Mouse (Mus musculus) MEL (cell line): ENCODE measurements around the gene Gas7. TPM values are rescaled to one million over a fixed set of nuclear protein-coding genes. Genes with fewer than 3 reads are reported as not detected.

ENCODE experiments used
- DNase-seq: peaks from one replicate; pipeline ENCODE4 v3.0.0; 2011; ENCODE audit warnings: low read depth, low spot score
- H3K27ac ChIP-seq: 2 replicates; pipeline ENCODE4 v1.5.1; 2012; ENCODE audit warnings: low read depth, mild to moderate bottlenecking, control low read depth, low read length, moderate library complexity; ENCODE audit not compliant: control insufficient read depth
- H3K27me3 ChIP-seq, 2 experiments: fragments of 150-350 bp in 1 of 2; sonication (generic) in 1 of 2; 2 replicates each; pipeline ENCODE4 v1.6.1; 2012; ENCODE audit warnings: low read length in 2 of 2, mild to moderate bottlenecking in 2 of 2, improper control_type of control experiment in 1 of 2, moderate library complexity in 1 of 2; ENCODE audit not compliant: insufficient read depth in 2 of 2, control insufficient read depth in 1 of 2
- H3K36me3 ChIP-seq, 2 experiments: 2 replicates each; pipeline ENCODE4 v1.6.1; 2012 to 2014; ENCODE audit warnings: low read length in 2 of 2, improper control_type of control experiment in 1 of 2, inconsistent platforms in 1 of 2, mild to moderate bottlenecking in 1 of 2; ENCODE audit not compliant: insufficient read depth in 2 of 2, control insufficient read depth in 1 of 2
- H3K4me1 ChIP-seq, 2 experiments: fragments of 150-350 bp in 1 of 2; sonication (generic) in 1 of 2; 2 replicates each; pipeline ENCODE4 v1.6.1; 2012; ENCODE audit warnings: low read length in 2 of 2, improper control_type of control experiment in 1 of 2, mild to moderate bottlenecking in 1 of 2; ENCODE audit not compliant: insufficient read depth in 2 of 2, control insufficient read depth in 1 of 2
- H3K4me3 ChIP-seq, 2 experiments: fragments of 150-350 bp in 1 of 2; sonication (generic) in 1 of 2; 2 replicates each; pipeline ENCODE4 v1.5.1; 2012; ENCODE audit warnings: low read depth in 2 of 2, low read length in 2 of 2, mild to moderate bottlenecking in 2 of 2, moderate library complexity in 2 of 2, control low read depth in 1 of 2, improper control_type of control experiment in 1 of 2; ENCODE audit not compliant: control insufficient read depth in 1 of 2, insufficient read depth in 1 of 2
- H3K79me2 ChIP-seq: 2 replicates; pipeline ENCODE4 v1.6.1; 2012; ENCODE audit warnings: mild to moderate bottlenecking, low read length, moderate library complexity; ENCODE audit not compliant: control insufficient read depth, poor library complexity, insufficient read depth
- H3K9ac ChIP-seq: 2 replicates; pipeline ENCODE4 v1.6.1; 2012; ENCODE audit warnings: low read depth, mild to moderate bottlenecking, control low read depth, low read length, moderate library complexity; ENCODE audit not compliant: control insufficient read depth, poor library complexity, severe bottlenecking
- H3K9me3 ChIP-seq: fragments of 150-350 bp; sonication (generic); replicated peaks from 2 replicates; pipeline ENCODE4 v1.6.1; 2012; ENCODE audit warnings: mild to moderate bottlenecking, low read length, improper control_type of control experiment, moderate library complexity; ENCODE audit not compliant: insufficient read depth
- BHLHE40 ChIP-seq: IDR thresholded peaks from 2 replicates; pipeline ENCODE4 v1.6.1; 2012; ENCODE audit warnings: low read depth, mild to moderate bottlenecking, inconsistent platforms, low read length, improper control_type of control experiment, borderline replicate concordance
- CTCF ChIP-seq, 3 experiments: IDR thresholded peaks in 2 of 3; conservative IDR thresholded peaks in 1 of 3; 2 replicates each; pipeline ENCODE4 v1.5.1; 2011 to 2012; ENCODE audit warnings: low read length in 3 of 3, low read depth in 2 of 3, mild to moderate bottlenecking in 2 of 3, improper control_type of control experiment in 1 of 3, inconsistent platforms in 1 of 3, mixed read lengths in 1 of 3, moderate library complexity in 1 of 3; ENCODE audit not compliant: control insufficient read depth in 1 of 3, insufficient read depth in 1 of 3, poor library complexity in 1 of 3, severe bottlenecking in 1 of 3
- ELF1 ChIP-seq: IDR thresholded peaks from 2 replicates; pipeline ENCODE4 v1.6.1; 2014; ENCODE audit warnings: low read depth, mild to moderate bottlenecking, inconsistent platforms, low read length, improper control_type of control experiment, moderate library complexity
- HCFC1 ChIP-seq: IDR thresholded peaks from 2 replicates; pipeline ENCODE4 v1.6.1; 2012; ENCODE audit warnings: low read depth, mild to moderate bottlenecking, inconsistent platforms, low read length, improper control_type of control experiment, moderate library complexity
- KAT2A ChIP-seq: conservative IDR thresholded peaks from 2 replicates; pipeline ENCODE4 v1.6.1; 2012; ENCODE audit warnings: low read depth, low read length, improper control_type of control experiment, inconsistent platforms
- MAX ChIP-seq: IDR thresholded peaks from 2 replicates; pipeline ENCODE4 v1.6.1; 2011; ENCODE audit warnings: low read length, improper control_type of control experiment
- MAZ ChIP-seq: IDR thresholded peaks from 2 replicates; pipeline ENCODE4 v1.6.1; 2012; ENCODE audit warnings: low read depth, mild to moderate bottlenecking, inconsistent platforms, low read length, improper control_type of control experiment
- MXI1 ChIP-seq: IDR thresholded peaks from 2 replicates; pipeline ENCODE4 v1.6.1; 2011; ENCODE audit warnings: mild to moderate bottlenecking, low read depth, low read length, improper control_type of control experiment
- MYB ChIP-seq: IDR thresholded peaks from 2 replicates; pipeline ENCODE4 v1.6.1; 2011; ENCODE audit warnings: mild to moderate bottlenecking, low read depth, low read length, improper control_type of control experiment
- NELFE ChIP-seq: IDR thresholded peaks from 2 replicates; pipeline ENCODE4 v1.6.1; 2011; ENCODE audit warnings: low read depth, low read length, improper control_type of control experiment
- POLR2AphosphoS2 ChIP-seq: IDR thresholded peaks from 2 replicates; pipeline ENCODE4 v1.6.1; 2011; ENCODE audit warnings: low read length, improper control_type of control experiment
- POLR2AphosphoS5 ChIP-seq: IDR thresholded peaks from 2 replicates; pipeline ENCODE4 v1.6.1; 2012; ENCODE audit warnings: low read depth, borderline replicate concordance, mild to moderate bottlenecking, inconsistent platforms, low read length, moderate library complexity, mixed read lengths
- SIN3A ChIP-seq: IDR thresholded peaks from 2 replicates; pipeline ENCODE4 v1.6.1; 2012; ENCODE audit warnings: low read length, improper control_type of control experiment, inconsistent platforms
- TAL1 ChIP-seq: IDR thresholded peaks from 2 replicates; pipeline ENCODE4 v1.6.1; 2012; ENCODE audit warnings: mild to moderate bottlenecking, inconsistent platforms, low read length, moderate library complexity, mixed read lengths
- TBP ChIP-seq: IDR thresholded peaks from 2 replicates; pipeline ENCODE4 v1.8.0; 2011; ENCODE audit warnings: low read depth, low read length, improper control_type of control experiment
- USF1 ChIP-seq: IDR thresholded peaks from 2 replicates; pipeline ENCODE4 v1.6.1; 2014; ENCODE audit warnings: low read depth, mild to moderate bottlenecking, inconsistent platforms, low read length, improper control_type of control experiment, moderate library complexity
- ZKSCAN1 ChIP-seq: IDR thresholded peaks from 2 replicates; pipeline ENCODE4 v1.6.1; 2012; ENCODE audit warnings: low read depth, mild to moderate bottlenecking, inconsistent platforms, low read length, improper control_type of control experiment, moderate library complexity
- ZMIZ1 ChIP-seq: IDR thresholded peaks from 2 replicates; pipeline ENCODE4 v1.6.1; 2012; ENCODE audit warnings: low read depth, mild to moderate bottlenecking, inconsistent platforms, low read length, improper control_type of control experiment, moderate library complexity
- polyA plus RNA-seq, 2 experiments: library from polyadenylated mRNA; stranded (reverse) in 1 of 2; unstranded in 1 of 2; fragments of >175 nt in 1 of 2; fragments of >200 nt in 1 of 2; gene quantifications; 2 replicates each; pipeline versions ENCODE4 v1.2.1 to v1.2.4; 2012; ENCODE audit warnings: low replicate concordance in 2 of 2, low read depth in 1 of 2; ENCODE audit not compliant: insufficient read length in 2 of 2, insufficient read depth in 1 of 2, missing spikeins in 1 of 2
- total RNA-seq: library from RNA; depleted of rRNA; stranded (reverse); fragments of 300-350 nt; gene quantifications from 2 replicates; pipeline ENCODE4 v1.2.3, GENCODE M21; 2012

Gas7 gene
- total and polyA plus RNA-seq, 3 experiments: 0.04 TPM; not detected in 2

DNA sequence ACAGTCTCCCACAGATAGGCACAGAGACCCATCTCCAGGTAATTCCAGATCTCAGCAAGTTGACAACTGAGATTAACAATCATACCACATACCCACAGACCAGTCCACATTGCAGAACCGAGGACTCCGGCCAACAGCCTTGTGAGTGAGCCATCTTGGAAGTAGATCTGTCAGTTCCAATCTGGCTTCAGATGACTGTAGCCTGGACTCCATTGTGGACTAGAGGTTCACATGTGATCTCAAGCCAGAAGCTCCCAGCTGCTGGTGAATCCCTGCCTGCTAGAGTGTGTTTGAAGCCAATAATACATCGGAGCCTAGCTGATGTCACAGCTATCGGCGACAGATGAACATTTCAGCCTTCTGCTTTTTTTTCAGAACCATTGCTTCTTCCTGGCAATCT is 16.5 kb upstream of the Gas7 start:
- no peak for DNase-seq
- no peak overlapping the region for H3K9ac ChIP-seq
- TF ChIP-seq KAT2A: no peak
- TF ChIP-seq POLR2AphosphoS2: no peak
- TF ChIP-seq BHLHE40: no peak
- H3K27me3 ChIP-seq: no peaks in the 10 kb centered on the region
- H3K9me3 ChIP-seq: no peaks in the 10 kb centered on the region
- H3K79me2 ChIP-seq: no peaks in the 10 kb centered on the region
- no peaks in the 10 kb centered on the region for H3K4me1 ChIP-seq
- no peaks in the 10 kb centered on the region for H3K36me3 ChIP-seq
- no peak overlapping the region for H3K27ac ChIP-seq
- H3K4me3 ChIP-seq: no peak overlapping the region

DNA sequence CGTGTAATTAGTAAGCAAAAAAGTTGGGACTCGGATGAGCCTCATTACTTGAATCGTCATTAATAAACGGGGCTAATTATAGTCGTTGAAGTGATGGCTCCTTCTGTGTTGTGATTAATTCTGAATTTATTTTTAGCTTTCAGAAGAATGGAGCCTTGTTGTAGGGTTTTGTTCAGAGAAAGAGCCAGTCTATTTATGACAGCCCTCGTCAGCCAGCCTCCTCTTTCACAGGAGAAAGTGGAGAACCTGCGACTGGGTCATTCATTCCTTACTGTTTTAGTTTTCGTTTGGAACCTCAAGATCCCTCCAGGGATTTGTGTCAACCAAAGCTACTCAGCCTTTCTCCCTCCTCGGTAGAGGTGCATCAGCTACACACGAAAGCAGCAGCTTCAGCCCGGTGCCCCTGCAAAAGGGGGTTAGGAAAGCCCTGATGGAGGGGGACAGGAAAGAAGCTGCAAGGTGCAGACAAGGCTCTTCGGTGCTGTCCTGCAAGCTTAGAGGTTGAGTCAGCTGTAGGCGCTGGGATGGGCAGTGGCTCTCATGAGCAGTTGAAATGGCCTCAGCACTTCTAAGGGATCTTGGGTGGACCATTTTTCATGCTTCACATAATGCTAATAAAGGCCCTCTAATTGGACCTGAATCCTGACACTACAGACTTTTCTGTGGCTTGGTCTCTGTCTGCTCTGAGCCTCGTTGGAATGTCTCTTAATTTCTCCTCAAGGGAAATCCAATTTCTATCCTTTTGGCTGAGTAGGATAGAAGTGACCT is 10.0 kb upstream of the Gas7 start:
- Histone ChIP-seq H3K9ac (no peak overlapping the region), H3K27ac (no peak overlapping the region), H3K9me3 (no peaks in the 10 kb centered on the region), H3K79me2 (no peaks in the 10 kb centered on the region), H3K4me1 (no peaks in the 10 kb centered on the region), H3K36me3 (no peaks in the 10 kb centered on the region), H3K4me3 (no peak overlapping the region), H3K27me3 (no peaks in the 10 kb centered on the region)
- no peak for TF ChIP-seq MYB
- TF ChIP-seq TBP: no peak
- TF ChIP-seq BHLHE40: no peak
- TF ChIP-seq ZKSCAN1: no peak
- TF ChIP-seq HCFC1: no peak
- TF ChIP-seq POLR2AphosphoS2: no peak
- TF ChIP-seq MXI1: no peak
- TF ChIP-seq POLR2AphosphoS5: no peak
- TF ChIP-seq NELFE: no peak
- TF ChIP-seq ZMIZ1: no peak
- no peak for TF ChIP-seq SIN3A
- TF ChIP-seq MAX: no peak
- TF ChIP-seq KAT2A: no peak
- TF ChIP-seq MAZ: no peak
- no peak for TF ChIP-seq USF1
- TF ChIP-seq CTCF (IDR thresholded peaks at IDR 0.05 in 2 of 3, conservative IDR thresholded peaks at IDR 0.05 in 1 of 3; ENCODE audit: control insufficient read depth in 1 of 3, insufficient read depth in 1 of 3, low read depth in 2 of 3, low read length in 3 of 3, poor library complexity in 1 of 3, severe bottlenecking in 1 of 3): no peak
- TF ChIP-seq TAL1: no peak
- TF ChIP-seq ELF1: no peak
- DNase-seq: no peak
